Mouse (Mus musculus) brain, embryonic 18.5 days (tissue): ENCODE results near the gene Sord.

ENCODE experiments used
- DNase-seq: peaks from one replicate; pipeline ENCODE4 v3.0.0-alpha.2; 2012; ENCODE audit warnings: low read depth, low spot score

The Sord gene

DNA sequence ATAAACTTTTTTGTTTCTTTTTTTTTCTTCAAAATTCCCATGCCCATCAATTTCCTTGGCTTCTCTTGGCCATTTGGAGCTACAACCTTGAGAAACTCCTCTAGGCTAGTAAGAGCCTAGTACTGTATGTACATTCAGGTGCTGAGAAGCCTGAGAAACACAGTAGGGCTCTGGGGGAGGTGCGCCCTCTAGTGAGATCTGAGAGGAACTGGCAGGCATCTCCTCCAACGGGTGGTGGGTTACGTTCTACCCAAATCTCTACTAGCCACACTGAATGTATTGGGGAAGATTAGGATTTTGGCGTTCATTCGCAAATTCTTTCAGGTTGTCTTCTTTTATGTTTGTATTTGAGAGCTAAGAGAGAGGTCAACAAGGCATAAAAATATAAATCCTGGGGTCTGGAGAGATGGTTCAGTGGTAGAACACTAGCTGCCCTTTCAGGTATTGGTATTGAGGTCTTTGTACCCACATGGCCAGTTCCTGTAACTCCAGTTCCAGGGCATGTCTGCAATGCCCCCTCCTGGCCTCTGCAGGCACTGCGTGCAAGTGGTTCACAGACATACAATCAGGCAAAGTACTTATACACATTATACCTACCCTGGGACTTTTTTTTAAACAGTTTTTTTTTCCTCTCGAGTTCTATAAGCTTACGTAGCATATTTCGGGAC, 68.2 kb downstream of the Sord start:
- peak; percentile 54 for DNase-seq

DNA sequence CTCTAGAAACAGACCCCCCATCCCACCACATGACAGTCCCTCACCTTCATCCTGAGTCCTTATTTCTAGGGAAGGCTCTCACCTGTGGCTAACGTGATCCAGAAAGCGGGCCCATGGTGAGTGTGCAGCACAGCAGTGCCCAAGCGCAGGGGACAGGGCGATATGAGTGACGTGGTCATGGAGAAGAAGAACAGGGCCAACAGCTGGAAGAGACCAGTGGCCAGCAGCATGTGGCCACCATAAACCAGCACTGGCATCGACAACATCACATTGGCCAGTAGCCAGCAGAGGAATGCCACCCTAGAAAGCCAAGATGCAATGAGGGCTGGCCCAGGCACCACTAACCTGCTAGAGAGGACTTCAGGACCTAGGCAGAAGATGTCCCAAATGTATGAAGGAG, 70.0 kb downstream of the Sord start:
- no peak for DNase-seq

DNA sequence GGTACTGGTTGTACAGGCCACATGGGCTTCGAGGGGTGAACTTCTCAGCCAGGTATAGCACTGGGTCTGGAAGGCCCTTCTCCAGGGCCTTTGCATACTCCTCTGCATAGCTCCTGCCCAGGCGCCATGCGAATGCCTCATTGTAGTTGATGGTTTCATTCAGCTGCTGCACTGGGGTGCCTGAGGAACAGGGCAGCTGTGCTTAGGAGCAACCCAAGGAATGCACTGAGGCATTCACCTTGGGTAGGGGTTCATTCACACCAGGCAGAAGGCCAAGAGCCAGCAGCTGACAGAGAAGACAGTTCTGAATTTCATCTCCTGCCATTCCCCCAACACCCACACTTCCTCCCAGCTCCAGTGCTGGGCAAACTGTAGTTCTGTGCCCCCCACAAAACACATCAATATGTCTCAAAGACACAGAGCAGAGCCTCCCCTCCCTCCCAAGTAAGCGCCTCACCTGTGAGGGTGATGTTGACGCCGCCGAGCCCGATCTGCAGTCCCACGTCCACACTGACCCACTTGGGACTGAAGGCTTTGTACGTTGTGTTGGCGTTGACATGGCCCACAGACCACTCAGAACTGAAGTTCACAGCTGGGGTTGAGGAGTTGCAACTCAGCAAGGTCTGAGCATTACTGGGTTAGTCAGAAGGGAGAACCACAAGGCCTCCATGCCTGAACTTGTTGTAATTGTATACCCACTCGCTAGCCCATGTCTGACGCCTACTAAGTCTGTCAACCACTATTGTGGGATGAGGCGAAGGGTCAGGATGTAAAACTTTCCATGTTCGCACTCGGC, 70.7 kb downstream of the Sord start:
- no peak for DNase-seq

DNA sequence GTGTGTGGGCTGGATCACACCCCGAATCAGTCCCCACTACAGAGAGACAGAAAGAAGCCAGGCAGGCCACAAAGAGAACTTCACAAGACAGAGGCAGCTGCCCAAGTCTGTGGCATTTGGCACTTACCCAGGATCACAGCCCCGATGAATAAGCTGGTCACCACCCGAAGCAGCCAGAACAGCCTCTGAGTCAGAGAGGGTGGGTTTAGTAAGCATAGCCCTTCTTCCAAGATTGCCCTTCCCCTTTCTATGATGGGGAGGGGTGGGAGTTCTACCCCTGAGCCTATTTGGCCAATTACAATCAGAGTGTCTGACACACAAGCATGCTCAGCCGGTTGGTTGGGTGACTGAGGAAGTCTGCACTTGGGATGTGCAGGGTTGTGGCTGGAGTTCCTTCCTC, 71.6 kb downstream of the Sord start:
- DNase-seq: no peak

DNA sequence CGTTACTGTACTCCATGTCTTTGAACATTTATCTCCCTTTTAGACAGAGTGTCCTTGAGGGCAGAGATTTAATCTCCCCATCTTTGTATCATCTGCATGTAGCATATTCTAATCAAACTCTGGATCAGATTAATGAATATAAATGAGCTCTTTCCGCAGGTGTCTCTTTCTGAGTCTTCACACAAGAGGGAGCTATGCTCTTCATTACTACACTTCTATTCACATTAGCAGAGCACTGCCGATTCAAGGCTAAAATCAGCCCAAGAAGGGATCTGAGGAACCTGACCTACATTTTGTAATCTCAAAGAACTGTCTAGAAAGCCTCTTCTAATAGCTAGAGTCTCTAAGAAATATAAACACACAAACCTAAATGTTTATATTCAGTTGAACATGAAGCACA, 75.1 kb downstream of the Sord start:
- DNase-seq: no peak

DNA sequence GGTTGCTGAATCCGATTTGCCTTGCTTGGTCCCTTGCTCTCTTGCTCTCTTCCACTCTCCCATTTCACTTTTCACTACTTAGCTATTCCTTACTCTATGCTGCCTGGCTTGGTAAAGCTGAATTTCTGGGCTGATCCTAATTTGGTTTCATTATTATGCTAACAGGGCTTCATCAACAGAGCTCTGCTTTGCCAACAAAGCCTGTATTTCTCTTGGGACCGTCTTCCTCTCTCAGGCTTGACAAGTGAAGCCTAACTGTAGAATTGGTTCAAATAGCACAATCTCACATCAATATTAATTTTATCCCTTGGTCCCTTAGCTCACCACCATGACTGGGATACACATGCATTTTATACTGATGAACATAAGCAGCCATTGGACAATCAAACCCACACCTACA, 77.0 kb downstream of the Sord start:
- DNase-seq: no peak

DNA sequence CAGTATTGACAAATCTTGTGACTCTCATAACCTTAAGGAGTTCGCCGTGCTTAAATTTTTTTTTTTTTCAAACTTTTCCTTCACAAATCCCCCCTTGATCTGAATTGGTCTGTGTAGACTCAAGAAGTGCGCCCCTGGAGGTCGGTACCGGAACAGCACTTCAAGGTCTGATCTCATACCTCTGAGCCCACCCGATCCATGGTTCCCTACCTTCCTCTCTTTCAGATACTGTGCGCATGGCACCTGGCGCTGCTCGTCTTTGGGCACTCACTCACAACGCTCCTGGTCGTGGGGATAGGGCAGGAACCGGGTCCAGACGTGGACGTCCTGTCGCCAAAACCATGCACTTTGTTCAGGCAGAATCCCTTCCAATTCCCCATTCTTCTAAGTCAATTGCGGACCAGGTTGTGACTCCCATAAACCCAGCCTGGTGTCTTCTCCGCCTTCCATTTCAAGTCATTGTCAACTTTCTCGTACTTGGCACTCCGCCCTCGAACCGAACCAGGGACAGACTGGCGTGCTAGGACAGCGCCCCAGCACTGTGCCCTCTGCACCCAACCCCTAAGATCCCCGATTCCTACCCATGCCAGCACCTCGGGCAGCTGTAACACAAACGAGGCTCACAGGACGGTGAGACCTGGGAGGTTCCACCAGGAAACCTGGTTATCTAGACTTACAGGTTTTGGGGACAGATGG, 78.3 kb downstream of the Sord start:
- no peak for DNase-seq

DNA sequence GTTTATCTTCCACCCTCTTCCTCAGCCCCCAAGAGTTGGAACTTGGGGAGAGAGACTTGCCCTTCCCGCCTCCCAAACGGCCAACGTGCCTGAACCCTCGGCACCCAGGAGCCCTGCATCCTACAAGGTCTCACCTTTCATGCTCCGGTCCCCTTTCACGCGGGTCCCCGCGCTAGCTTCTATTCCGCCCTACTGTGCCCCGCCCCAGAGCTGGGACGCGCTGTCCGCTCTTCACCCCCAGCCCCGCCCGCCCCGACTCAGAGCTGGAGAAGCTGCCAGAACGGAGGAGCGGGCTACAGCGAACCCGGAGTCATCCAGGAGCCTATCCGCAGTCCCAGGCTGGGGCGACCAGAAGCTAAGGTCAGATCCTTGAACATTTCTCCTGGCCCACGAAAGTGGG, 79.0 kb downstream of the Sord start, which contains the start of gene Duoxa1:
TSS of gene Duoxa1 (minus strand) at position 195 of the 400 bp plus-strand sequence.
- no peak for DNase-seq
